In the genomic region with DNA sequence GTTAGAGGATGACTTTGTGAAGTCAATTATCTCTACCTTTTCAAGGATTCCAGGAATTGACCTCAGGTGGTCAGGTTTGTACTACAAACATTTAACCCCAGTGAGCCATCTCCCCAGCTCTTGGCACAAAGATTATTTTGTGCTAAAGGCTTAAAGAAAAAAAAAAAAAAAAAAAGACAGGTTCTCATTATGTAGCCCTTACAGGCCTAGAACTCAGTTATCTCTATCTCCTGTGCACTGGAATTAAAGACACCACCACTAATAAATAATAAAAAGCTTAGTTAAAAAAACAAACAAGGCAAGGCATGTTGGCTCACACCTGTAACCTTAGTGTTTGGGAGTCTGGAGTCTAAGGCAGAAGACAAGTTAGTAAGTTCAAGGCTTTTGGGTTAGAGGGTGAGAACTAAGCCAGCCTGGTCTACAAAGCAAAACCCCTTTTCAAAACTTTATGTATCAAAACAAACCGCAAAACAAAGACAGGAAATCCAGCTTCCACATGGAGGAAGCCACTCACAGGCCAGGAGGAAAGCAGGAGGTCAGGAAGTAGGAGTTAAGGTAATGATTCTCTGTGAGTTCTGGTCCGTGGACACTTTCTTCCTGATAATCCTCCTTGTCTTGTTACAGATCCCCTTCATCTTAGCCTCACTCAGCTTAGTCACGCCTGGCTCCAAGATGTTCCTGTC, we compare ENCODE assay signal across 8 mouse cellular contexts. TPM values are rescaled to one million over a fixed set of nuclear protein-coding genes. Genes with fewer than 3 reads are reported as not detected.
A peak's percentile ranks its signal among the peaks of the same experiment; 100 is the strongest.
DNase-seq lines count a peak whose midpoint lies in the region; ATAC-seq lines count a peak whose summit lies in the region.

No protein-coding gene starts in this region.

- WGBS in forebrain, embryonic 12.5 days, result 75% methylated on average over 3 of the region's 3 CpGs
- WGBS in forebrain, embryonic 13.5 days, result 79% methylated on average over 3 of the region's 3 CpGs
- 65% methylated on average over 3 of the region's 3 CpGs for WGBS in limb, embryonic 12.5 days
- WGBS in limb, embryonic 10.5 days, result 86% methylated on average over 3 of the region's 3 CpGs
- 68% methylated on average over 3 of the region's 3 CpGs for WGBS in embryonic facial prominence, embryonic 14.5 days
- 37% methylated on average over 3 of the region's 3 CpGs for WGBS in liver, embryonic 13.5 days (ENCODE audit: insufficient replicate concordance)

- H3K27me3 ChIP-seq in forebrain, embryonic 12.5 days, result no peaks in the 10 kb centered on the region
- peaks cover 3% of the 10 kb centered on the region; the same call in 1 of the 2 replicates for H3K27me3 ChIP-seq in forebrain, embryonic 13.5 days
- no peaks in the 10 kb centered on the region for H3K27me3 ChIP-seq in limb, embryonic 12.5 days
- no peaks in the 10 kb centered on the region for H3K27me3 ChIP-seq in limb, embryonic 10.5 days (ENCODE audit: low read depth, poor library complexity, severe bottlenecking)
- no peaks in the 10 kb centered on the region for H3K27me3 ChIP-seq in embryonic facial prominence, embryonic 14.5 days (replicated peaks; ENCODE audit: control insufficient read depth, insufficient read depth, low read length)
- H3K27me3 ChIP-seq in liver, embryonic 13.5 days, result peaks cover 10% of the 10 kb centered on the region; the same call in 1 of the 2 replicates

- no peak overlapping the region for H3K4me3 ChIP-seq in forebrain, embryonic 12.5 days (replicated peaks)
- no peak overlapping the region for H3K4me3 ChIP-seq in forebrain, embryonic 13.5 days
- H3K4me3 ChIP-seq in limb, embryonic 12.5 days (replicated peaks), result no peak overlapping the region
- H3K4me3 ChIP-seq in limb, embryonic 10.5 days, result no peak overlapping the region
- no peak overlapping the region for H3K4me3 ChIP-seq in embryonic facial prominence, embryonic 14.5 days (ENCODE audit: low read depth, low read length)
- H3K4me3 ChIP-seq in liver, embryonic 13.5 days (replicated peaks), result no peak overlapping the region

- peak overlapping the region; percentile 43; the same call in 1 of the 2 replicates for H3K4me2 ChIP-seq in forebrain, embryonic 12.5 days
- H3K4me2 ChIP-seq in forebrain, embryonic 13.5 days, result no peak overlapping the region; the same call in 1 of the 2 replicates
- peak overlapping the region; percentile 55 for H3K4me2 ChIP-seq in limb, embryonic 12.5 days
- H3K4me2 ChIP-seq in embryonic facial prominence, embryonic 14.5 days (ENCODE audit: low read depth, low read length), result peak overlapping the region; percentile 55
- peak overlapping the region; percentile 72; the same call in 1 of the 2 replicates for H3K4me2 ChIP-seq in liver, embryonic 13.5 days

- H3K27ac ChIP-seq in forebrain, embryonic 12.5 days, result no peak overlapping the region
- H3K27ac ChIP-seq in forebrain, embryonic 13.5 days, result no peak overlapping the region
- H3K27ac ChIP-seq in limb, embryonic 12.5 days, result no peak overlapping the region
- H3K27ac ChIP-seq in limb, embryonic 10.5 days, result no peak overlapping the region; the same call in 1 of the 2 replicates
- H3K27ac ChIP-seq in embryonic facial prominence, embryonic 14.5 days (replicated peaks; ENCODE audit: low read depth, low read length), result no peak overlapping the region
- H3K27ac ChIP-seq in liver, embryonic 13.5 days, result peak overlapping the region; percentile 62

- no peaks in the 10 kb centered on the region for H3K9me3 ChIP-seq in forebrain, embryonic 12.5 days
- H3K9me3 ChIP-seq in forebrain, embryonic 13.5 days (replicated peaks), result no peaks in the 10 kb centered on the region; the same call in 1 of the 2 replicates
- no peaks in the 10 kb centered on the region for H3K9me3 ChIP-seq in limb, embryonic 12.5 days
- H3K9me3 ChIP-seq in limb, embryonic 10.5 days (replicated peaks), result no peaks in the 10 kb centered on the region
- H3K9me3 ChIP-seq in embryonic facial prominence, embryonic 14.5 days (ENCODE audit: control insufficient read depth, low read length), result no peaks in the 10 kb centered on the region
- no peaks in the 10 kb centered on the region for H3K9me3 ChIP-seq in liver, embryonic 13.5 days (replicated peaks)

- H3K4me1 ChIP-seq in forebrain, embryonic 12.5 days, result peaks cover 10% of the 10 kb centered on the region; the same call in 1 of the 2 replicates
- H3K4me1 ChIP-seq in forebrain, embryonic 13.5 days, result peaks cover 10% of the 10 kb centered on the region; the same call in 1 of the 2 replicates
- H3K4me1 ChIP-seq in limb, embryonic 12.5 days (replicated peaks), result peaks cover 12% of the 10 kb centered on the region; the same call in 1 of the 2 replicates
- peaks cover 16% of the 10 kb centered on the region for H3K4me1 ChIP-seq in limb, embryonic 10.5 days
- 0 out of 2 replicates have a peak, but pooled peaks cover 5% of the 10 kb centered on the region for H3K4me1 ChIP-seq in embryonic facial prominence, embryonic 14.5 days (ENCODE audit: control insufficient read depth, insufficient read depth, low read length)
- H3K4me1 ChIP-seq in liver, embryonic 13.5 days (replicated peaks), result peaks cover 74% of the 10 kb centered on the region

- DNase-seq in limb, embryonic 10.5 days (ENCODE audit: low spot score), result no peak
- DNase-seq in embryonic facial prominence, embryonic 14.5 days (ENCODE audit: low spot score), result no peak
- DNase-seq in liver, embryonic 13.5 days, result no peak
- DNase-seq in ovary, postnatal 10 days (ENCODE audit: low spot score), result no peak
- no peak for DNase-seq in cerebellum, postnatal 4 days (ENCODE audit: low spot score in 2 of 2)

- no peaks in the 10 kb centered on the region for H3K36me3 ChIP-seq in forebrain, embryonic 12.5 days (replicated peaks)
- no peaks in the 10 kb centered on the region for H3K36me3 ChIP-seq in forebrain, embryonic 13.5 days (ENCODE audit: poor library complexity, severe bottlenecking)
- no peaks in the 10 kb centered on the region for H3K36me3 ChIP-seq in limb, embryonic 12.5 days
- no peaks in the 10 kb centered on the region for H3K36me3 ChIP-seq in limb, embryonic 10.5 days
- no peaks in the 10 kb centered on the region for H3K36me3 ChIP-seq in embryonic facial prominence, embryonic 14.5 days (ENCODE audit: control insufficient read depth, insufficient read depth, low read length)
- H3K36me3 ChIP-seq in liver, embryonic 13.5 days, result no peaks in the 10 kb centered on the region

- ATAC-seq in forebrain, embryonic 12.5 days (ENCODE audit: low FRiP score), result no peak
- no peak for ATAC-seq in forebrain, embryonic 13.5 days
- no peak for ATAC-seq in limb, embryonic 12.5 days (ENCODE audit: insufficient number of reproducible peaks, insufficient read depth, low FRiP score, low TSS enrichment, low read depth)
- no peak for ATAC-seq in embryonic facial prominence, embryonic 14.5 days (ENCODE audit: low read depth)
- no peak for ATAC-seq in liver, embryonic 13.5 days (ENCODE audit: low read depth)

- no peak overlapping the region for H3K9ac ChIP-seq in forebrain, embryonic 12.5 days
- no peak overlapping the region for H3K9ac ChIP-seq in forebrain, embryonic 13.5 days
- no peak overlapping the region for H3K9ac ChIP-seq in limb, embryonic 12.5 days (replicated peaks)
- H3K9ac ChIP-seq in embryonic facial prominence, embryonic 14.5 days (ENCODE audit: low read depth, low read length), result no peak overlapping the region
- no peak overlapping the region for H3K9ac ChIP-seq in liver, embryonic 13.5 days

RNA-seq across cellular contexts. Expression of a gene that starts 8.9 kb away (rescaled TPM):
- polyA plus RNA-seq in forebrain, embryonic 12.5 days (2016; fragmentation: Nextera tagmentation; extraction: Ambion mirVana), result 13.2 and 13.5 TPM in 2 replicates
- 11.3 and 12.8 TPM in 2 replicates for polyA plus RNA-seq in forebrain, embryonic 13.5 days (2015; fragmentation: Nextera tagmentation; extraction: Ambion mirVana)
- 19.3 and 23.4 TPM in 2 replicates for polyA plus RNA-seq in limb, embryonic 12.5 days (2016; fragmentation: Nextera tagmentation; extraction: Ambion mirVana)
- 18.5 and 22.9 TPM in 2 replicates for polyA plus RNA-seq in limb, embryonic 10.5 days (2016; fragmentation: Nextera tagmentation; extraction: Ambion mirVana)
- polyA plus RNA-seq in embryonic facial prominence, embryonic 14.5 days (2014; fragmentation: Nextera tagmentation; extraction: Ambion mirVana), result 23.1 and 24.4 TPM in 2 replicates
- 74.0 and 80.4 TPM in 2 replicates for polyA plus RNA-seq in liver, embryonic 13.5 days (2015; fragmentation: Nextera tagmentation; extraction: Ambion mirVana)

RNA-seq across cellular contexts. Expression of a gene that starts 24.8 kb away (rescaled TPM):
- 189 and 190 TPM in 2 replicates for polyA plus RNA-seq in forebrain, embryonic 12.5 days (2016; fragmentation: Nextera tagmentation; extraction: Ambion mirVana)
- polyA plus RNA-seq in forebrain, embryonic 13.5 days (2015; fragmentation: Nextera tagmentation; extraction: Ambion mirVana), result 132 and 151 TPM in 2 replicates
- polyA plus RNA-seq in limb, embryonic 12.5 days (2016; fragmentation: Nextera tagmentation; extraction: Ambion mirVana), result 250 and 255 TPM in 2 replicates
- polyA plus RNA-seq in limb, embryonic 10.5 days (2016; fragmentation: Nextera tagmentation; extraction: Ambion mirVana), result 364 and 378 TPM in 2 replicates
- 106 and 128 TPM in 2 replicates for polyA plus RNA-seq in embryonic facial prominence, embryonic 14.5 days (2014; fragmentation: Nextera tagmentation; extraction: Ambion mirVana)
- polyA plus RNA-seq in liver, embryonic 13.5 days (2015; fragmentation: Nextera tagmentation; extraction: Ambion mirVana), result 207 and 233 TPM in 2 replicates

RNA-seq across cellular contexts. Expression of a gene that starts 51.0 kb away (rescaled TPM):
- polyA plus RNA-seq in forebrain, embryonic 12.5 days (2016; fragmentation: Nextera tagmentation; extraction: Ambion mirVana), result 21.9 and 23.0 TPM in 2 replicates
- polyA plus RNA-seq in forebrain, embryonic 13.5 days (2015; fragmentation: Nextera tagmentation; extraction: Ambion mirVana), result 16.9 and 20.1 TPM in 2 replicates
- polyA plus RNA-seq in limb, embryonic 12.5 days (2016; fragmentation: Nextera tagmentation; extraction: Ambion mirVana), result 29.1 and 31.4 TPM in 2 replicates
- 33.5 and 36.5 TPM in 2 replicates for polyA plus RNA-seq in limb, embryonic 10.5 days (2016; fragmentation: Nextera tagmentation; extraction: Ambion mirVana)
- polyA plus RNA-seq in embryonic facial prominence, embryonic 14.5 days (2014; fragmentation: Nextera tagmentation; extraction: Ambion mirVana), result 40.0 and 46.2 TPM in 2 replicates
- polyA plus RNA-seq in liver, embryonic 13.5 days (2015; fragmentation: Nextera tagmentation; extraction: Ambion mirVana), result 12.1 and 13.2 TPM in 2 replicates
